Mouse (Mus musculus): ENCODE results near the gene Ddx31.

- TF ChIP-seq GATA1 (IDR thresholded peaks at IDR 0.05; ENCODE audit: low read depth, low read length) = no peak
- no peak for TF ChIP-seq CTCF (IDR thresholded peaks at IDR 0.05 in 2 of 3, conservative IDR thresholded peaks at IDR 0.05 in 1 of 3; ENCODE audit: control insufficient read depth in 1 of 3, insufficient read depth in 1 of 3, low read depth in 2 of 3, low read length in 3 of 3, poor library complexity in 1 of 3, severe bottlenecking in 1 of 3)
Measured at GRCm38 (mm10) chr2:28905561-28905960, 65.4 kb downstream of the Ddx31 start.

Measured in MEL (cell line).